Mouse (Mus musculus) urinary bladder, postnatal 4 days (tissue): ENCODE results near the gene Egfl6.
"Not testable (repeated sequence)": the region's sequence is repeated elsewhere in the genome, so short reads cannot be mapped to it uniquely, and the experiment has no call there.

Experiments used
- DNase-seq, 2 experiments: peaks; one replicate each; pipeline ENCODE4 v3.0.0; 2021 to 2022; ENCODE audit warnings: low spot score in 2 of 2

Gene Egfl6

DNA sequence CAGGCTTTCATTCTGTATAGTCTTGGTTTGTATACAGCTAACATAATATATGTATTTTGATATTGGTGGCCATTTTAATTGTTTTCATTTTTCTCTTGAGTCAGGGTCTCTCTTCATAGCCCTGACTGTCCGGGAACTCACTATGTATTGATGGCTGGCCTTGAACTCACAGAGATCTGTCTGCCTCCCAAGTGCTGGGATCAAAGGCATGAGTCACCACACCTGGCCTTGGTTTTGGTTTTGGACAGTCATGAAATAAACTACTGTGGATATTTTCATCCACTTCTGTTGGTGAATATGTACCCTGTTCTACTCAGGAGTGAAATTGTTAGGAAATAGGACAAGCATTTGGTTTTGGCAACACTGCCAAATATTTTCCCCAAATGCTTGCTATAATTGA, 68.9 kb downstream of the Egfl6 start:
- DNase-seq, result no peak

DNA sequence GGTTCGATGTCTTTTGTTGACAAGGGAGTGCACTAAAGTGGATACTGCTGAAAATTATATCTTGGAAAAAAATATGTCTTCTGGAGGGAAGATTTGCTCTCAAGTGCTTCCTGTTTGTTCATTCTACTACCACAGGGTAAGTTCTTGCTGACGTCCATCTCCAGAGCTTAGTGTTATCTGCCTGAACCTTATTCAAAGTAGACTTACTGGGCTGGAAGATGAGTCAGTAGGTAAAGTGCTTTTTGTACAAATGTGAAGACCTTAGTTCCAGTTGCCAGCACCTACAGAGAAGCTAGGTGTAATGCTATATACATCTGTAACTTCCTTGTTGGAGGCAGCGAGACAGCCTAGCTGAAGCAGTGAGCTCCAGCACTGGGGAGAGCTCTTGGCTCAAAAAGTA, 69.6 kb downstream of the Egfl6 start:
- DNase-seq, result no peak

DNA sequence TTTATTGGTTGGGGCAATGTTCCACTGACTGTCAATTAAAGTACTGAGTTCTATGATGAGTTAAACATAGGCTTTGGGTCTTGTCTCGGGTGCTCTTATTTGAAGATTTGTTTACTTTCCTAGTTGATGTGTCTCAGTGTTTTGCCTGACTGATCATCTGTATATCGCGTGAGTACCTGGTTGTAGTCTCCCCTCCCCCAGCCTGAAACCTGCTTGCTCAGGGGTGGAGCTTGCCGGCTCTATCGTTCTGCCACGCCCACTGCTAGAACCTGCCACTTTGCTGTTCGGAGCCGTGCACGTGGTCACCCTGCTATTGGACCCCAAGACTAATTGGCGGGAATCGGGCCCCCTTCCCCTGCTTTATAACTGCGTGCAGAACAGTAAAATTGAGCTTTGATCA, 71.5 kb downstream of the Egfl6 start:
- not testable (repeated sequence) for DNase-seq

DNA sequence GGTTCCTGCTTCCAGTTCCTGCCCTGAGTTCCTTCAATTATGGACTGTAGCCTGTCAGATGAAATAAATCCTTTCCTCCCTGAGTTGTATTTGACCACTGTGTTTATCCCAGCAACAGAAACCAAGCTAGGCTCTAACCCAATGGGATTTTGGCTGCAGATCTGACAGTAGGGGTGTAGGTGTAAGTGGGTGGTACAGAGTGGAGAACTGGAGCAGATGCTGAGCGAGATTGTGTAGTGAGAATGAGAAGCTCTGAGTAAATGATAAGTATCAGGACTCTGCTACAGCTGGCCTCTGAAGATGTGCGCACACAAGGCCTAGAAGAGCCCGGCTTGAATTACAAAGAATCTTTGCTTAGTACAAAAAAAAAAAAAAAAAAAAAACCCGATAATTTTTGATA, 73.4 kb downstream of the Egfl6 start:
- DNase-seq, result no peak

DNA sequence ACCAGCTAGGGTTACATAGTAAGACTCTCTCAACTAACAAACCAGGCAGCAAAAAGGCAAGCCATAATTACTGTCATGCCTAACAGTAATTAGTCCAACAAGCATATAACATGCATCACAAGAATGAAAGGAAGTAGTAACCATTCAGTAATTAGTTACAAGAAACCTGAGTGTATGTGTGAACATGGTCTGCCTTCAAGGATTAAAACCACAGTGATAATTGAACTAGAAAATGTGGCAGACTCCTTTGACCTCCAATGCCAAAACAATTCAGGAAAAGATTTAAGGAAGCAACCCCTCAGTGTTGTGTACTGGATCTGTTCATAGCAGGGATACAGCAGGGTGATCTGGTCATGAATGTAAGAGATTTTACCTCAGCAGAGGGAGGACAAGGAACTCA, 74.4 kb downstream of the Egfl6 start:
- DNase-seq, result no peak

DNA sequence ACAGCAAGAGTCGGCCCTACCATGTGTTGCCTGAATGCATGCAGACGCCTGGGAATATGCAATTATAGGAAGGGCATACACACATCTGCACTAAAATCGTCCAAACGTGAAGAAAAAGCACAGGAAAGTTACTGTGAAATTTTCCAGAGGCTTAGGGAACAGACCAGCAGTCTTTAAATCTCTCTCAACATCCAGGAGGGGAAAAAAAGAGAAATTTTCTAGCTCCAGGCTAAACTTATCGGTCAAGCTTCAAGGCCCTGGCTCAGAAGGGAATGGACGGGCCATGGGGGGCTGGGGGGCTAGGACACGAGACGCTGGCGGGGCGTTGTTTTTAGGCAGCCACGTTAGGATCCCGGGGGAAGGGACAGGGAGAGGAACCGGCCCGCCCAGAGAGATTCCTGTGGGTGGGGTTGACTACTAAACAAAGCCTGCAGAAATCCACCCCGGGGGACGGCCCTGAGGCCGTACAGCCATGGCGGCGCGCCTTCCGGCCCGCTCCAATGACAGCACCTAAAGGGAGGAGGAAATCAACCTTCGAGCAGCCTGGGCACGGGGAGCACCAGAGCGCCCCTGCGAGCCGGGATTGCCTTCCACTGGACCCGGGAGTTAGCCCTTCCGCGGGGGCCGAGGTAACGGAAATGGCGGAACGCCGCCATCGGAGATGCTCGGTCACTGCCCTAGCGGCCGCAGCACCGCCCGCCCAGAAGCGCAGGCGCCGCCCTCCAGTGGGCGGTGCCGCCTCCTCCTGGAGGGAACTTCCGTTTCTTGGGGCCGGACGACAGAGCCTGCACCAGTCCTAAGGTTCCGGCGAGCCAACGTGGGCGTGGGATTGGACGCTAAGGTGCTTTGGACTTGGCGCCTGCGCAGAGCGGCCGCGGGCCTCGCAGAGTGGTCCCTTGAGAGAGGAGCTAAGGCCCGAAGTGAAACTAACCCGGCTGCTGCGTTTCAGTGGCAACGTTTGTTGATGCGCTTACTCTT, 75.5 kb downstream of the Egfl6 start:
- DNase-seq, result peak; percentile 89 to 92

DNA sequence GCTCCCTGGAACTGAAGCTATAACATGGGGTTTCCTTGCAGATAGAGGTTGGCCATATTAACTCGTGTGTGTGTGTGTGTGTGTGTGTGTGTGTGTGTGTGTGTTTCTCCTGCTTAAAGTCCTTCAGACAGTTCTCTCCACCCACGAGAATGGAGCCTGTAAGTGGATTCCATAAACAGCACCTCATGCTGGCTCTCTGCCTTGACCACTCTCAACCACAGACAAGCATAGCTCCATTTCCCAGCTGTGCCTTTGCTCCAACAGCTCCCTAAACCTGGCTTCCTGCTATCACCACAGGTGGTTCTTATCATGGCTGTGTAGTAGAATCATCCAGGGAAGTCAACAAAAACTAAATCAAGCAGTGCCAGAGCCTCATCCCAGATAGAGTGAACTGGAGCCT, 81.1 kb downstream of the Egfl6 start:
- no peak for DNase-seq

DNA sequence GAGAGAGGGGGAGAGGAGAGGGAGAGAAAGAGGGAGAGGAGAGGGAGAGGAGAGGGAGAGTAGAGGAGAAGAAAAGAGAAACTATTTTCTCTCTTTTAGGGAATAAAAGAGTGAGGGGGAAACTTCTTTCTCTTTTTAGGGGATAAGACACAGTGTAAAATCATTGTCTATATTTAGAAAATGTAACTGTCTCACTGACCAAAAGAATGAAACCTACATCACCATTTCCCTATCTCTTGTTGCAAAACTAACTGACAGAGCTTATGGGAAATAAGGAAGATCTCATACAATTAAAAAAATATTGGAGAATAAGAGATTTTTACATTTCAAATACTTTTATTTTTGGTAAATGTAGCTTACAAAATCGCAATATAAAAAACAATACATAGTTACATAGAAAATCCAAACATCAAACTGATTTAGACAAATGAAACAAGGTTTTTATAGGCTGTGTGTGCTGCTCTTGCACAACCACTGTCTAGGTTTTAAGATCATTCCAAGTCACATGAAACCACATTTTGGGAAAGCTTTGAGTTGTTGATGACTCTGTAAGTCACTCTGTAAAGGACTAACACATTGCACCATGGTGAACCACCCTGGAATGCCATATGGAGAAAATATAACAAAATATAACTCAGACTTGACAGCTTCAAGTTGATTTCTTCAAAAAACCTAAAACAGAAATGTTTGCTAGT, 85.9 kb downstream of the Egfl6 start:
- DNase-seq, result no peak

DNA sequence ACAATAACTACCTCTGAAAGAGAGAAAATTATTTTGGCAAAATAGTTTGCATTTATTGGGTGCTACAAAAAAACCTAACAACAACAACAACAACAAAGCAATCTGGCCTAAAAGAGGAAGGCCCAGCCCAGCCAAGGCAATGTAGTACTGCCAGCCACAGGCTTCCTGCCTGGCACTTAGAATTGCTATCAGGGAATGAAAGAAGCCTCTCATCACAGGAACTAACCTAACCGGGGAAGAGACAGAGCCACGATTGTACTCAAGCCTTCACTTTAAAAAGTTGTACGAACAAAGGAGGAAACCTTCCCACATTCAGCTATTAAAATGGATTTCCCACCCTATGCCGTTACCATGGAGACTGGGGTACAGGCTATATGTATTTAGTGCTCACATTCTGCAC, 87.7 kb downstream of the Egfl6 start:
- DNase-seq, result no peak

DNA sequence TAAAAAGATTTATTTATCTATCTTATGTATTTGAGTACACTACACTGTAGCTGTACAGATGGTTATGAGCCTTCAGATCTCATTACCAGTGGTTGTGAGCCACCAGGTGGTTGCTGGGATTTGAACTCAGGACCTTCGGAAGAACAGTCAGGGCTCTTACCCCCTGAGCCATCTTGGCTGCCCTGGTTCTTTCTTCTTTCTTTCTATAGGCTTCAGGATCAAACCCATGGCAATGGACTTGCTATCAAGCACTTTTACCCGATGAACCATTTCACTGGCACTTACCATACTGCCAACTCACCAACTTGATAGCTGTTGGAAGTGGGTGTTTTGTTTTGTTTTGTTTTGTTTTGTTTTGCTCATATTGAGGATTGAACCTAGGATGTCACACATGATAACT, 90.5 kb downstream of the Egfl6 start:
- DNase-seq, result no peak

DNA sequence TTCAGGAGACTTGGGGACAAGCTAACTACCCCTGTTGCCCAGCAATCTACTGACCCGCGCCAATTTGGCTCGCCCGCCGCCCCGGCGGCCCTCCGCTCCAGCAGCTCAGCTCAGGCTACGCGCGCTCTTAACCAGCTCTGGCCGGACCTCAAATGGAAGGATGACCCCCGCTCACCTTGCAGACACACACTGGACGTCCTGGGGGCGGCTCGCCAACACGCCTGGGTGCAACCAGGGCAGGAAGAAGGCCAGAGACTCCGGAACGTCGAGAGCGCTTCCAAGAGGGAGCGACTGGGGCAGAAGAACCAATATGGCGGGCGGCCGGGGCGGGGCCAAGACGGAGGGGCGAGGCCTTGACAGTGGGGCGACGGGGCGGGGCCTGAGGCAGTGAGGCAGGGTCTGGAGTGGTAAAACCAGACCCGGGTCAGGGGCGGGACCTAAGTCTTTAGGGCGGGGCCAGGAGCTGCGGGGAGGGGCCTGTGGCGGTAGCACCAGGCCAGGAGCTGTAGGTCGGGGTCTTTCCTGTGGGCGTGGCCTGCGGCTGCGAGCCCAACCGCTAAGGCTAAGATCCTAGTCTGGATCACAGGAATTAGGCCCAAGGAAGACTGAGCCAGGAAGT, 106.0 kb downstream of the Egfl6 start, which contains the start of gene Rab9:
Gene Rab9 (minus strand): TSS at position 503 of the 619 bp plus-strand sequence.
- DNase-seq, result peak; percentile 88 to 92

DNA sequence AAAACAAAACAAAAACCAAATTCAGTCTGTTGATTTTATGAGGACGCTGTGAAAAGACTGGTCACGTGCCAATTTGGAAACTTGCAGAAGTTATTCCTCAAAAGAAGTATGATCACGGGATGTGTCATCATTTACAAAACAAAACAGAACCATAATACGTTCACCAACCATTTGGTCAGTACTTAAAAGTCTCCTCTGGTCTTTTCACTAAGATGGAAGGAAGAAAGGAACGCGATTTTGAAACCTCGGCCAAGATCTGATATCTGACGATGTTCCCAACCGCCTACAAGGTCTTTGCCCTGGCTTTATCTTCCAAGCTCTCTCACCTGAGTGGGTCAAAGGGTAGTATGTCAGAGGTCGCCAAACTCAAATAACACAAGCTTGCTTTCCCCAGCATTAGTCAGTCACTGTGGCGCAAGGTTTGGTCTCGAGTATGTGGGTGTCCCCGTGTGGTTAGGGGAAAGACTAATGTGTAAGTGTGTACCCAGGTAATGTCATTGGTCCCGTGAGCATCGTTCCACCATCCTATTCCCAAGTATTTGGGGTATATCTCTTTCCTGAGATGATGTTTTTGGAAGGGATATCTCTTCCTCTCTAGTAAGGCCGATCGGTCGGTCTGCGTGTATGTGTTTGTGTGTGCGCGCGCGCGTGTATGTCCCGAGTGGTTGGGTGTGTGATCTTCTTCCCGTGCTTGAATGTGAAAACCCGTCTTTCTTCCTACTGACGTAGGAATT, 106.7 kb downstream of the Egfl6 start:
- no peak for DNase-seq

DNA sequence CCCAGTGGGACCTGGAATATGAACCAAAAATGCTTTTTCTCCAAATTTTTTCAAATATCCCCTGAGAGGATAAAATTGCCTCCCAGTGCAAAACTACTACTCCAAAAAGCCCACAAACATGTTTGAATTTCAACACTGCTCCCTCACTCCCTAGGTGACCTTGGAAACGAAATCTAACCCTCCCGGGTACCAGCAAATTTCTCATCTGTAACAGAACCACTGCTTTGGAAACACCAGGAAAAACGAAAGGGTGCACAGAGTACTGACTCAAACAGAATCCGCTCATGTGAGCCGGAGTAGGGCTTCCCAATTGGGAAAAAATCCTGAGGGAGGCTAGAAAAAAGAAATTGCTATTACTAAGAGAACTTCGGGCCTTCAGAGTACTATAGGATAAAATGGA, 108.1 kb downstream of the Egfl6 start:
- no peak for DNase-seq
